Mouse (Mus musculus): Measurements from ENCODE around the gene Slc1a3.

DNA sequence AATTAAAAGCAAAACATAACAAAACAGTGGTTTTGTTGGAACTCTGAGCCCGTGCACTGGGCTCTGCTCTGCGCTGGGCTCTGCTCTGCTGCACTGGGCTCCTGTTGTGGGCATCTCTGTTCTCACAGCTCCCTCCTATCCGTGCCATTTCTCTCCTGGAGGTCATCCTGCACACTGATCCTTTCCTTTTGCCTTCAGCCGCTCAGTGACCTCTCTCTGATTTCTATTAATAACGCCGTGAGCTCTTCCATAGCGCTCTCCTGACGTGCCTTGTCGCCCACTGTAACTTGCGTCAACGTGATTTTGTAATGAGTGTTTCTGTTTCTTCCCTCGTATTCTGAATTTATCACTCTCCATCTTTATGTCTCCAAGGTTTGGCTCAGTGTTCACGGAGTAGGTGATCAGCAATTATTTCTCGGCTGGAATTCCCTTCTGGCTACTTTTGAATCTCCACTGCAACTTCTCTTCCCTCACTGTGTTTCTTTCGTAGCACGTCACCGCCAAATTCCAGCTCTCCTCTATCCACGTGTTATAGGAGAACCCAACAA, 91.0 kb downstream of the Slc1a3 start:
- TF ChIP-seq CTCF (IDR thresholded peaks at IDR 0.05; ENCODE audit: control insufficient read depth, insufficient read depth, low read length), result no peak
- no peak for TF ChIP-seq POLR2A (IDR thresholded peaks at IDR 0.05; ENCODE audit: borderline replicate concordance, control insufficient read depth, low read depth, low read length)

Data from bone marrow, adult 2 months (tissue).